Mouse (Mus musculus) kidney, embryonic 15.5 days (tissue): ENCODE results near the gene Nfix. TPM values are rescaled to one million over a fixed set of nuclear protein-coding genes. Genes with fewer than 3 reads are reported as not detected.

Experiments
- ATAC-seq: fragments of 200-750 bp; cut with Nextera tagmentation; replicated peaks from 2 replicates; pipeline ENCODE4 v1.8.0; 2017; ENCODE audit warnings: moderate TSS enrichment; ENCODE audit not compliant: low FRiP score
- H3K27ac ChIP-seq: fragments of 300-500 bp; sonication (generic); 2 replicates; pipeline ENCODE4 v1.5.1; 2015; ENCODE audit warnings: mild to moderate bottlenecking, inconsistent platforms
- H3K27me3 ChIP-seq: fragments of 300-500 bp; sonication (generic); 2 replicates; pipeline ENCODE4 v1.6.1; 2015; ENCODE audit warnings: inconsistent platforms
- H3K36me3 ChIP-seq: fragments of 300-500 bp; sonication (generic); 2 replicates; pipeline ENCODE4 v1.6.1; 2015; ENCODE audit warnings: inconsistent platforms
- H3K4me1 ChIP-seq: fragments of 300-500 bp; sonication (generic); 2 replicates; pipeline ENCODE4 v1.6.1; 2015; ENCODE audit warnings: inconsistent platforms
- H3K4me2 ChIP-seq: fragments of 300-500 bp; sonication (generic); 2 replicates; pipeline ENCODE4 v1.6.1; 2015; ENCODE audit warnings: moderate library complexity, mild to moderate bottlenecking, inconsistent platforms
- H3K4me3 ChIP-seq: fragments of 300-500 bp; sonication (generic); replicated peaks from 2 replicates; pipeline ENCODE4 v1.5.1; 2015; ENCODE audit warnings: mild to moderate bottlenecking, inconsistent platforms
- H3K9ac ChIP-seq: fragments of 300-500 bp; sonication (generic); 2 replicates; pipeline ENCODE4 v1.6.1; 2015; ENCODE audit warnings: mild to moderate bottlenecking, inconsistent platforms
- H3K9me3 ChIP-seq: fragments of 300-500 bp; sonication (generic); replicated peaks from 2 replicates; pipeline ENCODE4 v1.6.1; 2016; ENCODE audit warnings: inconsistent platforms
- WGBS: fragments of 180-500 bp; shearing (Covaris S2); methylation state at CpG from one replicate; pipeline ENCODE4 v1.1.7; 2015; ENCODE audit warnings: mixed read lengths; 5-methylcytosine and 5-hydroxymethylcytosine counted together
- polyA plus RNA-seq: library from polyadenylated mRNA; unstranded; fragments of >200 nt; fragmentation: Nextera tagmentation; extraction: Ambion mirVana; gene quantifications from 2 replicates; pipeline ENCODE4 v1.2.1, GENCODE M21; 2015

Nfix gene
- polyA plus RNA-seq, 1 experiment from 2014 or later = 15.5 TPM

DNA sequence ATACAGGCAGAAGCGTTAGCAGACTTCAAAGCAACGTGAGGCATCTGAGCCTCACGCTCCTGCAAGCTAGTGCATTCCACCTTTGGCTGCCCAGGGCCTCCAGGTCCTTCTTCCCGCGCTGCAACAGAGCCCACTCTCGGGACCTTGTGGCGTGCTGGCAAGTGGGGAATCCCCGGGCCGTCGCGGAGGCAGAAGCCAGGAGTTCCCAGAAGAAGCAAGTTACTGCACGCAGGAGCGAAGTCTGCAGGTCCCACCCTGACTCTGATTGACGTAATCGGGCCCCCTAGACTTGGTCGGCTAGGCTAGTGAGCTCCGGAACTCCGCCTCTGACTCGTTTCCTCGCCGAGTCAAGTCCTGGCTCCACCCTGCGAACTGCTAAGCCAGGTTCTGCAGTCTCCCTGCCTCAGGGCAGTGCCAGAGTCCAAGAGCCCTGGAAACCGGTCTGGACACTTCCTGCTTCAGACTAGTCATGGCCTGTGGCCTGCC, 143.5 kb downstream of the Nfix start:
- peaks cover 70% of the 10 kb centered on the region for H3K4me1 ChIP-seq
- peak overlapping the region; percentile 97 for H3K27ac ChIP-seq
- ATAC-seq = peak; percentile 73
- no peaks in the 10 kb centered on the region for H3K27me3 ChIP-seq
- H3K9me3 ChIP-seq = no peaks in the 10 kb centered on the region
- H3K9ac ChIP-seq = peak overlapping the region; percentile 48
- peak overlapping the region; percentile 75 for H3K4me2 ChIP-seq
- no peaks in the 10 kb centered on the region for H3K36me3 ChIP-seq
- WGBS = 0% methylated on average over 23 of the region's 23 CpGs
- H3K4me3 ChIP-seq = peak overlapping the region; percentile 48

DNA sequence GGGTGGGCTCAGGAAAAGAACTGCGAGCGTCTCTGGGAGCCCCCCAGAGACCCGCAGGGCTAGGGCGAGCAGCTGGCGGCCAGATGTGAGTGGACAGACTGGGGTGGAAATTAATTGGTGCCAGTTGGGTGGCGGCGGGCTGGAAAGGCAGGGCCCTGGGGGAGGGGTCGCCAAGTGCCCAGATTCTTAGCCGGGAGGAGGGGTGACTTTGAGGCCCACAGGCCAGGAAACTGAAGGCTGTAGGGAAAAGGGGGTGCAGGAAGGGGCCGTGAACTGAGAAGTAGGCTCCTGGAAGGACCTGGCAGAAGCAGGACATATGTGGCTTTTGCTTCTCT, 144.0 kb downstream of the Nfix start:
- H3K9ac ChIP-seq = peak overlapping the region; percentile 48
- no peaks in the 10 kb centered on the region for H3K36me3 ChIP-seq
- no peak for ATAC-seq
- H3K4me1 ChIP-seq = peaks cover 70% of the 10 kb centered on the region
- H3K27me3 ChIP-seq = no peaks in the 10 kb centered on the region
- peak overlapping the region; percentile 48 for H3K4me3 ChIP-seq
- under 1% methylated on average over 10 of the region's 10 CpGs for WGBS
- H3K9me3 ChIP-seq = no peaks in the 10 kb centered on the region
- peak overlapping the region; percentile 75 for H3K4me2 ChIP-seq
- peak overlapping the region; percentile 97 for H3K27ac ChIP-seq

DNA sequence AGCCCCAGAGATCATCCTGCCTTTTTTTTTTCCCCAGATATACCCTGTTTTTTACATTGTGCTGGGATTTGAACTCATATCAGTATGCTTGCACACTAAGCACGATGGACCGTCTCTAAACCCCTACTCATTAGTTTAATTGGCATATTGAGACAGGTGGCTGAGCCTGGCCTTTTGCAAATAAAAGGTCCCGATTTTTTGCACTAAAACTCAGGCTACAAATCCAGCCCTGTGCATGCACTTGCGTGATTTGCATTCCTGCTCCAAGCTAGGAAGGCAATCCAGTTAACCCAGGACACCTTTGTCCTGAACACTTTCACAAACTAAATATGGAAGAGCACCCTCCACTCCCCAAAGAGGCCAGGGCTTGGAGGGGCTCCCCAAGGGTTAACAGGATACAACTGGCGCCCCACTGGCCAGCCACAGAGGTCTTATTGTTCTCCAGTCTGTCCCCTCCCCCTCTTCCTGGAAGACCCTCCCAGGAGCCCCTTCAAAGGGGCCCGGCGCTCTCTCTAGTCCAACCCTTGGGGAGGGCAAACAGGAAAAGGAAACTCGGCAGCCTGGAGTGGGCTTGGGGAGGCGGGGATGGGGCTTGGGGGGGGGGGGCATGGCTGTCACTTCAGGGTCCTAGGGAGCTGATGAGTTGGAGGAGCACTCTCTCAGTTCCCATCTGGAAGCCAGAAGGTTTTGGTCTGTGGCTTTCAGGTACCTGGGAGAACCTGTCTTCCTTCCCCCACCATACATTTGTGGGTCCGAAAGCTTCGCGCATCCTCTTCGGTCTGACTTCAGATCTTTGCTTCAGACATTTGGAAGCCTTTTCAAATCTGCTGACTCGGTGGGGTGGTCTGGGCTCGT, 144.6 kb downstream of the Nfix start:
- peaks cover 65% of the 10 kb centered on the region for H3K4me1 ChIP-seq
- H3K9me3 ChIP-seq = no peaks in the 10 kb centered on the region
- peak overlapping the region; percentile 75 for H3K4me2 ChIP-seq
- peak overlapping the region; percentile 48 for H3K4me3 ChIP-seq
- peak overlapping the region; percentile 48 for H3K9ac ChIP-seq
- H3K36me3 ChIP-seq = no peaks in the 10 kb centered on the region
- ATAC-seq = peak; percentile 57
- H3K27ac ChIP-seq = peak overlapping the region; percentile 97
- 2% methylated on average over 15 of the region's 15 CpGs for WGBS
- H3K27me3 ChIP-seq = no peaks in the 10 kb centered on the region

- no peak for ATAC-seq
- Histone ChIP-seq H3K4me1 (peaks cover 56% of the 10 kb centered on the region), H3K4me3 (0 out of 2 replicates have a peak overlapping the region, but pooled peaks have one; percentile 48), H3K9ac (no peak overlapping the region), H3K4me2 (no peak overlapping the region; the same call in 1 of the 2 replicates), H3K27me3 (no peaks in the 10 kb centered on the region), H3K9me3 (no peaks in the 10 kb centered on the region), H3K36me3 (no peaks in the 10 kb centered on the region), H3K27ac (peak overlapping the region; percentile 97)
- WGBS = 43% methylated on average over 4 of the region's 4 CpGs
Measured at GRCm38 (mm10) chr8:84654597-84654996, 145.5 kb downstream of the Nfix start.

- ATAC-seq = no peak
- Histone ChIP-seq H3K4me2 (no peak overlapping the region), H3K9ac (no peak overlapping the region), H3K27me3 (no peaks in the 10 kb centered on the region), H3K36me3 (no peaks in the 10 kb centered on the region), H3K27ac (peak overlapping the region; percentile 66; the same call in 1 of the 2 replicates), H3K4me1 (peaks cover 43% of the 10 kb centered on the region), H3K9me3 (no peaks in the 10 kb centered on the region), H3K4me3 (no peak overlapping the region)
- 40% methylated on average over 9 of the region's 9 CpGs for WGBS
Measured at GRCm38 (mm10) chr8:84653092-84653631, 147.0 kb downstream of the Nfix start.

DNA sequence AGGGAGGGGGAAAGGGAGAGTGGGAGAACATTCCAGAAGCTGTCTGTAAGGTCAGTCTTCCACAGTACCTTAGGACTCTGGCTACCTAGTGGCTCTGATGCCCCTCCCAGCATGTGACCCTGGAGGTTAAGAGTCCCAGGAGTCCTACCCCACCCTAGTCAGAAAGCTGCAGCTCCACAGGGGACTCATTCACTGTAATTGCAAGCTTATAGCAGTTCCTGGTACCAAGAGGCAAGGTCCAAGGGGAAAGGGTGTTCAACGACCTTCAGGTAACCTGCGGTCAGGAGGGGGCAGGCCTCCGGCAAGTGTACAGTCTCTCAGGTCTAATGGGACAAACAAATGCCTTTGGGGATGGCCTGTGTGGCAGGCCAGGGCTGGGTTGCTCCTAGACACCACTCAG, 149.9 kb downstream of the Nfix start:
- Histone ChIP-seq H3K4me3 (no peak overlapping the region), H3K27ac (0 out of 2 replicates have a peak overlapping the region, but pooled peaks have one; percentile 41), H3K4me1 (peaks cover 21% of the 10 kb centered on the region), H3K9me3 (no peaks in the 10 kb centered on the region), H3K36me3 (no peaks in the 10 kb centered on the region), H3K27me3 (no peaks in the 10 kb centered on the region), H3K4me2 (no peak overlapping the region), H3K9ac (no peak overlapping the region)
- no peak for ATAC-seq
- 59% methylated on average over 3 of the region's 3 CpGs for WGBS

Other genes with a start within 250 kb of the Nfix start
- 73.4 and 80.3 TPM in 2 replicates for gene Ier2, start 137.5 kb downstream of the Nfix start, polyA plus RNA-seq
- gene Trmt1, start 114.0 kb downstream of the Nfix start, polyA plus RNA-seq = 68.7 and 73.8 TPM in 2 replicates
- 23.9 and 25.6 TPM in 2 replicates for gene Nacc1, start 112.5 kb downstream of the Nfix start, polyA plus RNA-seq
- gene Lyl1, start 98.9 kb downstream of the Nfix start, polyA plus RNA-seq = 7.6 and 7.8 TPM in 2 replicates
- 1.9 and 2.3 TPM in 2 replicates for gene G430095P16Rik, start 77.3 kb downstream of the Nfix start, polyA plus RNA-seq
- gene Dand5, start 22.5 kb upstream of the Nfix start, polyA plus RNA-seq = 6.3 and 7.0 TPM in 2 replicates
- gene Gadd45gip1, start 31.2 kb upstream of the Nfix start, polyA plus RNA-seq = 52.6 and 53.0 TPM in 2 replicates
- 112 and 122 TPM in 2 replicates for gene Rad23a, start 40.3 kb upstream of the Nfix start, polyA plus RNA-seq
- gene Calr, start 46.6 kb upstream of the Nfix start, polyA plus RNA-seq = 1,039 and 1,041 TPM in 2 replicates
- 102 and 103 TPM in 2 replicates for gene Farsa, start 56.6 kb upstream of the Nfix start, polyA plus RNA-seq
- 66.5 and 70.3 TPM in 2 replicates for gene Syce2, start 71.8 kb upstream of the Nfix start, polyA plus RNA-seq
- 49.8 and 51.2 TPM in 2 replicates for gene Gcdh, start 93.6 kb upstream of the Nfix start, polyA plus RNA-seq
- gene Klf1, start 101.6 kb upstream of the Nfix start, polyA plus RNA-seq = 3.4 and 7.2 TPM in 2 replicates
- 8.3 and 8.6 TPM in 2 replicates for gene Dnase2a, start 108.2 kb upstream of the Nfix start, polyA plus RNA-seq
- gene Mast1, start 137.0 kb upstream of the Nfix start, polyA plus RNA-seq = 0.40 and 0.48 TPM in 2 replicates
- 0.45 and 0.49 TPM in 2 replicates for gene Rtbdn, start 146.6 kb upstream of the Nfix start, polyA plus RNA-seq
- gene Gm49661, start 169.1 kb upstream of the Nfix start, polyA plus RNA-seq = not detected in 2 replicates
- 808 and 824 TPM in 2 replicates for gene Prdx2, start 169.2 kb upstream of the Nfix start, polyA plus RNA-seq
- 125 and 129 TPM in 2 replicates for gene Rnaseh2a, start 169.4 kb upstream of the Nfix start, polyA plus RNA-seq
- gene Junb, start 178.4 kb upstream of the Nfix start, polyA plus RNA-seq = 9.6 TPM in 2 replicates
- 25.3 and 27.0 TPM in 2 replicates for gene Hook2, start 190.3 kb upstream of the Nfix start, polyA plus RNA-seq
- gene Best2, start 214.2 kb upstream of the Nfix start, polyA plus RNA-seq = 0.10 TPM in 1 of 2 replicates, not detected in the other
- gene Asna1, start 224.9 kb upstream of the Nfix start, polyA plus RNA-seq = 133 and 143 TPM in 2 replicates
- 119 and 120 TPM in 2 replicates for gene Trir, start 226.5 kb upstream of the Nfix start, polyA plus RNA-seq
- gene Tnpo2, start 236.6 kb upstream of the Nfix start, polyA plus RNA-seq = 25.8 and 30.0 TPM in 2 replicates